Mouse (Mus musculus) lung, embryonic 15.5 days (tissue): ENCODE measurements around the gene Lypd3. TPM values are rescaled to one million over a fixed set of nuclear protein-coding genes. Genes with fewer than 3 reads are reported as not detected.

Experiments used
- ATAC-seq: fragments of 200-750 bp; cut with Nextera tagmentation; 2 replicates; pipeline ENCODE4 v1.8.0; 2017; ENCODE audit warnings: moderate number of reproducible peaks, borderline replicate concordance; ENCODE audit not compliant: low FRiP score, low TSS enrichment; ENCODE audit errors: extremely low read depth
- H3K27ac ChIP-seq: fragments of 300-500 bp; sonication (generic); 2 replicates; pipeline ENCODE4 v1.5.1; 2015; ENCODE audit warnings: moderate library complexity, mild to moderate bottlenecking, inconsistent platforms
- H3K27me3 ChIP-seq: fragments of 300-500 bp; sonication (generic); 2 replicates; pipeline ENCODE4 v1.6.1; 2015; ENCODE audit warnings: inconsistent platforms
- H3K36me3 ChIP-seq: fragments of 300-500 bp; sonication (generic); 2 replicates; pipeline ENCODE4 v1.6.1; 2015; ENCODE audit warnings: inconsistent platforms
- H3K4me1 ChIP-seq: fragments of 300-500 bp; sonication (generic); 2 replicates; pipeline ENCODE4 v1.6.1; 2015; ENCODE audit warnings: inconsistent platforms
- H3K4me2 ChIP-seq: fragments of 300-500 bp; sonication (generic); 2 replicates; pipeline ENCODE4 v1.6.1; 2015; ENCODE audit warnings: inconsistent platforms, mild to moderate bottlenecking, moderate library complexity
- H3K4me3 ChIP-seq: fragments of 300-500 bp; sonication (generic); 2 replicates; pipeline ENCODE4 v1.5.1; 2015; ENCODE audit warnings: mild to moderate bottlenecking, inconsistent platforms
- H3K9ac ChIP-seq: fragments of 300-500 bp; sonication (generic); 2 replicates; pipeline ENCODE4 v1.6.1; 2015; ENCODE audit warnings: inconsistent platforms
- H3K9me3 ChIP-seq: fragments of 300-500 bp; sonication (generic); 2 replicates; pipeline ENCODE4 v1.6.1; 2016; ENCODE audit warnings: inconsistent platforms
- WGBS: fragments of 180-500 bp; shearing (Covaris S2); methylation state at CpG from one replicate; pipeline ENCODE4 v1.1.7; 2015; 5-methylcytosine and 5-hydroxymethylcytosine counted together
- polyA plus RNA-seq: library from polyadenylated mRNA; unstranded; fragments of >200 nt; fragmentation: Nextera tagmentation; extraction: Ambion mirVana; gene quantifications from 2 replicates; pipeline ENCODE4 v1.2.1, GENCODE M21; 2015

Gene Lypd3
- 0.18 and 0.40 TPM in 2 replicates for polyA plus RNA-seq

- Histone ChIP-seq H3K4me1 (peaks cover 12% of the 10 kb centered on the region), H3K9me3 (no peaks in the 10 kb centered on the region), H3K36me3 (no peaks in the 10 kb centered on the region), H3K9ac (no peak within 1 kb of the TSS), H3K4me2 (peak within 1 kb of the TSS; percentile 78; the same call in 1 of the 2 replicates), H3K4me3 (no peak within 1 kb of the TSS), H3K27ac (no peak within 1 kb of the TSS), H3K27me3 (peaks cover 52% of the 10 kb centered on the region)
- no peak for ATAC-seq
- 19% methylated on average over 15 of the region's 15 CpGs for WGBS
Measured at GRCm38 (mm10) chr7:24636264-24636663, at the start of gene Lypd3. Gene Lypd3, plus strand, starts transcription at chr7:24636550.

- no peaks in the 10 kb centered on the region for H3K9me3 ChIP-seq
- ATAC-seq = peak; percentile 82
- no peak overlapping the region for H3K27ac ChIP-seq
- H3K27me3 ChIP-seq = peaks cover 30% of the 10 kb centered on the region
- H3K9ac ChIP-seq = peak overlapping the region; percentile 55
- peaks cover 14% of the 10 kb centered on the region for H3K4me1 ChIP-seq
- H3K36me3 ChIP-seq = no peaks in the 10 kb centered on the region
- peak overlapping the region; percentile 72 for H3K4me2 ChIP-seq
- peak overlapping the region; percentile 51 for H3K4me3 ChIP-seq
- 4% methylated on average over 8 of the region's 8 CpGs for WGBS
Measured at GRCm38 (mm10) chr7:24586828-24587227, 49.5 kb upstream of the Lypd3 start.

GRCm38 (mm10) chr7:24587330-24588105, 48.8 kb upstream of the Lypd3 start, which contains the start of the genes Ethe1 and Zfp575:
Gene Ethe1, plus strand, starts transcription at chr7:24587543.
Gene Zfp575, minus strand, starts transcription at chr7:24587641.
- 7% methylated on average over 30 of the region's 30 CpGs for WGBS

GRCm38 (mm10) chr7:24588336-24588735, 48.0 kb upstream of the Lypd3 start:
- Histone ChIP-seq H3K4me1 (peaks cover 21% of the 10 kb centered on the region), H3K4me3 (no peak overlapping the region), H3K9me3 (no peaks in the 10 kb centered on the region), H3K36me3 (no peaks in the 10 kb centered on the region), H3K27me3 (peaks cover 30% of the 10 kb centered on the region), H3K9ac (no peak overlapping the region), H3K4me2 (no peak overlapping the region), H3K27ac (no peak overlapping the region)
- ATAC-seq = no peak
- WGBS = 53% methylated on average over 13 of the region's 13 CpGs

More at GRCm38 (mm10) chr7:24587330-24588105, 48.8 kb upstream of the Lypd3 start, which contains the start of the genes Ethe1 and Zfp575:
- H3K27ac ChIP-seq = no peak within 1 kb of the TSS
- H3K27me3 ChIP-seq = peaks cover 30% of the 10 kb centered on the region
- H3K36me3 ChIP-seq = no peaks in the 10 kb centered on the region
- peaks cover 14% of the 10 kb centered on the region for H3K4me1 ChIP-seq
- no peaks in the 10 kb centered on the region for H3K9me3 ChIP-seq
- peak; percentile 48 for ATAC-seq
- H3K4me2 ChIP-seq = peak within 1 kb of the TSS; percentile 72
- peak within 1 kb of the TSS; percentile 51 for H3K4me3 ChIP-seq
- peak within 1 kb of the TSS; percentile 55 for H3K9ac ChIP-seq

- ATAC-seq = no peak
- Histone ChIP-seq H3K4me2 (no peak overlapping the region), H3K36me3 (no peaks in the 10 kb centered on the region), H3K9ac (no peak overlapping the region), H3K4me1 (peaks cover 33% of the 10 kb centered on the region), H3K4me3 (no peak overlapping the region), H3K27me3 (peaks cover 18% of the 10 kb centered on the region), H3K27ac (no peak overlapping the region), H3K9me3 (no peaks in the 10 kb centered on the region)
- WGBS = 57% methylated on average over 5 of the region's 5 CpGs
Measured at GRCm38 (mm10) chr7:24591735-24592134, 44.6 kb upstream of the Lypd3 start.

GRCm38 (mm10) chr7:24592163-24592562, 44.2 kb upstream of the Lypd3 start:
- Histone ChIP-seq H3K4me3 (no peak overlapping the region), H3K36me3 (no peaks in the 10 kb centered on the region), H3K4me2 (no peak overlapping the region), H3K27me3 (peaks cover 14% of the 10 kb centered on the region), H3K27ac (no peak overlapping the region), H3K4me1 (peaks cover 29% of the 10 kb centered on the region; the same call in 1 of the 2 replicates), H3K9me3 (no peaks in the 10 kb centered on the region), H3K9ac (no peak overlapping the region)
- 60% methylated on average over 4 of the region's 4 CpGs for WGBS
- ATAC-seq = no peak

GRCm38 (mm10) chr7:24592781-24593180, 43.6 kb upstream of the Lypd3 start:
- Histone ChIP-seq H3K27ac (no peak overlapping the region), H3K9me3 (no peaks in the 10 kb centered on the region), H3K4me2 (no peak overlapping the region), H3K36me3 (no peaks in the 10 kb centered on the region), H3K27me3 (peaks cover 10% of the 10 kb centered on the region; the same call in 1 of the 2 replicates), H3K9ac (no peak overlapping the region), H3K4me3 (no peak overlapping the region), H3K4me1 (peaks cover 23% of the 10 kb centered on the region; the same call in 1 of the 2 replicates)
- 73% methylated on average over 6 of the region's 6 CpGs for WGBS
- no peak for ATAC-seq

GRCm38 (mm10) chr7:24593621-24594308, 42.6 kb upstream of the Lypd3 start:
- Histone ChIP-seq H3K27ac (no peak overlapping the region; the same call in 1 of the 2 replicates), H3K36me3 (no peaks in the 10 kb centered on the region)

GRCm38 (mm10) chr7:24594309-24594803, 42.0 kb upstream of the Lypd3 start:
- H3K9ac ChIP-seq = peak overlapping the region; percentile 61
- H3K27me3 ChIP-seq = peaks cover 10% of the 10 kb centered on the region; the same call in 1 of the 2 replicates
- H3K4me2 ChIP-seq = peak overlapping the region; percentile 89
- ATAC-seq = peak; percentile 41; the same call in 1 of the 2 replicates
- H3K9me3 ChIP-seq = no peaks in the 10 kb centered on the region
- H3K4me1 ChIP-seq = 0 out of 2 replicates have a peak, but pooled peaks cover 21% of the 10 kb centered on the region
- no peaks in the 10 kb centered on the region for H3K36me3 ChIP-seq
- 3% methylated on average over 13 of the region's 13 CpGs for WGBS
- H3K27ac ChIP-seq = no peak overlapping the region
- H3K4me3 ChIP-seq = peak overlapping the region; percentile 68

More at GRCm38 (mm10) chr7:24593621-24594308, 42.6 kb upstream of the Lypd3 start:
- H3K9ac ChIP-seq = peak overlapping the region; percentile 61
- peak overlapping the region; percentile 68 for H3K4me3 ChIP-seq
- H3K4me1 ChIP-seq = 0 out of 2 replicates have a peak, but pooled peaks cover 21% of the 10 kb centered on the region
- 1% methylated on average over 38 of the region's 39 CpGs for WGBS
- ATAC-seq = peak; percentile 89; the same call in 1 of the 2 replicates
- H3K27me3 ChIP-seq = peaks cover 10% of the 10 kb centered on the region; the same call in 1 of the 2 replicates
- no peaks in the 10 kb centered on the region for H3K9me3 ChIP-seq
- H3K4me2 ChIP-seq = peak overlapping the region; percentile 89

- Histone ChIP-seq H3K27ac (no peak overlapping the region), H3K27me3 (peaks cover 10% of the 10 kb centered on the region; the same call in 1 of the 2 replicates), H3K4me3 (no peak overlapping the region), H3K4me2 (no peak overlapping the region), H3K4me1 (0 out of 2 replicates have a peak, but pooled peaks cover 21% of the 10 kb centered on the region), H3K9ac (no peak overlapping the region), H3K36me3 (no peaks in the 10 kb centered on the region), H3K9me3 (no peaks in the 10 kb centered on the region)
- 67% methylated on average over 2 of the region's 2 CpGs for WGBS
- no peak for ATAC-seq
Measured at GRCm38 (mm10) chr7:24595464-24595863, 40.9 kb upstream of the Lypd3 start.

- Histone ChIP-seq H3K9ac (no peak overlapping the region), H3K36me3 (no peaks in the 10 kb centered on the region)
- ATAC-seq = no peak
Measured at GRCm38 (mm10) chr7:24598121-24598520, 38.2 kb upstream of the Lypd3 start.

More at GRCm38 (mm10) chr7:24598121-24598520, 38.2 kb upstream of the Lypd3 start:
- no peak overlapping the region for H3K27ac ChIP-seq
- H3K9me3 ChIP-seq = no peaks in the 10 kb centered on the region
- 0 out of 2 replicates have a peak, but pooled peaks cover 17% of the 10 kb centered on the region for H3K4me1 ChIP-seq
- H3K4me2 ChIP-seq = no peak overlapping the region
- H3K4me3 ChIP-seq = no peak overlapping the region
- WGBS = 63% methylated on average over 4 of the region's 4 CpGs
- H3K27me3 ChIP-seq = peaks cover 10% of the 10 kb centered on the region; the same call in 1 of the 2 replicates
